Mouse (Mus musculus) Muller cell, postnatal 12 days (primary cell): ENCODE results near the gene Acap2.

Source experiments
- DNase-seq: peaks from one replicate; pipeline ENCODE4 v3.0.0-alpha.2; 2015; ENCODE audit errors: inconsistent ontology term

Gene Acap2

GRCm38 (mm10) chr16:31081125-31081664 lies 119.8 kb downstream of the Acap2 start, which contains the start of gene Xxylt1:
Gene Xxylt1, minus strand, starts transcription at chr16:31081432.
- peak; percentile 97 for DNase-seq

DNA sequence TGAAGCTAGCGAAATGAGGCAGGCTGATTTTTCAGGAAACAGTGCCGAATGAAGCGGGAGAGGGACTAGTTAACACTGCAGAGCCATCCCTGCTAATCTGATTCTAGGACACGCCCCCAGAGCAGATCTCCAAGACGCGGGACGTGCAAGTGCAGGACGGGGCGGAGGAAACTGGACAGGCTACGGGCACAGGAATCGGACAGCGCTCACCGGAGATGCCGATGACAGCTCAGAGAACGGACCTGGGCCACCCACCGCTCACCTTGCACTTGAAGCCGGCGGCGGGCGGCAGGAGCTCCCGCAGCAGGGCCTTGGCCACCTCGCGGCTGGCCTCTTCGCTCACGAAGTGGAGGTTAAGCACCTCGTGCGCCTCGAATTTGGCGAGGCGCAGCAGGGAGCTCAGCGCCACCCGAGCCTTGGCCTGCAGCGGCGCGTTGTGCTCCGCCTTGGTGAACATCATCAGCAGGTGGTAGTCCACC lies 120.4 kb downstream of the Acap2 start:
- DNase-seq: peak; percentile 73

DNA sequence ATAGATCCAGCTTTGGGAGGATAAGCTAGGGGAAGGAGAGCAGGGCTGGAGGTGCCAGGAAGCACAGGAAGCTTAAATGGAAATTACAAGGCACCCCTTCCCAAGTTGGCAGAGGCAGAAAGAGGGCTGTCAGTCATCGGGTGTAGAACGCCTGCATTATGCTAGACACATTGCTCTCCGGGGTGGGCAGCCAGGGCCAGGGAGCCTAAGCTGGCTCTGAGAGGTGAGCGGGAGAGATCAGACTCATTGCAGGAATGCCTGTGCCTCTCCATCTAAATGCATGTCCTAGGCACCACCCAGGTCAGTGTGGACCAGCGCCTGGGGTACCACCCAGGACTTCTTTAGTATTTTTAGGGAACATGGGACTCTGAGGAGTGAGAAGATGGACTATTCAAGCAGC lies 123.6 kb downstream of the Acap2 start:
- no peak for DNase-seq

- DNase-seq: no peak
These were observed 124.6 kb downstream of the Acap2 start for GRCm38 (mm10) chr16:31076436-31076835.

DNA sequence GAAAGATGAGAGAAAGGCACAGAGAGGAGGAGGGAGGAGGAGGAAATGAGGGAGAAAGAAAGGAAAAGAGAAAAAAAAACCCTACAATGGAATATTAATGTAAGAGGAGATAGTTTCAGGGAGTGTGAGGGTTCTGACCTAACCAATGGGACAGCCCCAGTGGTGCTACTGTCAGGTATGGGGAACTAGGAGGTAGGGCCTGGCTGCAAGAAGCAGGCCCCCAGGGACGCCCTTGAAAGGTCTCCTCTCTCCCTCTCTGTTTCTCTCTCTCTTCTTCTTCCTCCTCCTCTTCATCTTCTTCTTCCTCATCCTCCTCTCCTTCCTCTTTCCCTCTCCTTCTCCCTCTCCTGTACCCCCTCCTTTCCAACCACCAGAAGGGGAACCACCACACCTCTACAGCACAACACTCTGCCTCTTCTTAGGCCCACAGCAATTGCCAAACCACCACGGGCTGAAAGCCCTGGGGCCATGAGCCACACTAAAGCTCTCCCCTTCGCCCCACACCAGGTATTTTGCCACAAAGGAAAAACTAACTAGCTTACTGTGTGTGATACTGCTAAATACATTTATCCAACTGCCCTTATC lies 126.6 kb downstream of the Acap2 start:
- no peak for DNase-seq

- no peak for DNase-seq
These were observed 129.3 kb downstream of the Acap2 start for GRCm38 (mm10) chr16:31071731-31072130.

- DNase-seq: peak; percentile 82
These were observed 130.5 kb downstream of the Acap2 start for GRCm38 (mm10) chr16:31070358-31071133.

- DNase-seq: no peak
These were observed 131.6 kb downstream of the Acap2 start for GRCm38 (mm10) chr16:31069211-31070166.

DNA sequence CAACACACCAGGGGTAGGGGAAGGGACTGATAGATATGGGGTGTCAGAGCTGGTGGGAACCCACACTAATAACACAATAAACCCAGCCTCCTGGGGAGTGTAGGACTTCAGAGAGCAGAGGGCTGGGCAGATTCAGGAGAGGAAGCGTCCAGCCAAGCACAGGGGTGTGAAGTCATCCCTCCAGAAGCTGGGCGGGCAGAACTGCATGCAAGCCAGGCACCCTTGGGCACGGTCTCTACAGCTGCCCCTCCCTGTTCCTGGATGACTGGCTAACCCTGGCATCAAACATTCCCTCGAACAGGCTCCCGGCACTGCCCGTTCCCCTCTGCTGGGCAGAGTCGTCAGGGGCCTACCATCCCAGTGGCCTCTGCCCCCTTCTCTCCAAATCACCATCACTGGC lies 132.8 kb downstream of the Acap2 start:
- DNase-seq: no peak

- DNase-seq: no peak
These were observed 134.5 kb downstream of the Acap2 start for GRCm38 (mm10) chr16:31066344-31067098.

- no peak for DNase-seq
These were observed 136.3 kb downstream of the Acap2 start for GRCm38 (mm10) chr16:31064782-31065181.

- no peak for DNase-seq
These were observed 138.1 kb downstream of the Acap2 start for GRCm38 (mm10) chr16:31062918-31063317.

DNA sequence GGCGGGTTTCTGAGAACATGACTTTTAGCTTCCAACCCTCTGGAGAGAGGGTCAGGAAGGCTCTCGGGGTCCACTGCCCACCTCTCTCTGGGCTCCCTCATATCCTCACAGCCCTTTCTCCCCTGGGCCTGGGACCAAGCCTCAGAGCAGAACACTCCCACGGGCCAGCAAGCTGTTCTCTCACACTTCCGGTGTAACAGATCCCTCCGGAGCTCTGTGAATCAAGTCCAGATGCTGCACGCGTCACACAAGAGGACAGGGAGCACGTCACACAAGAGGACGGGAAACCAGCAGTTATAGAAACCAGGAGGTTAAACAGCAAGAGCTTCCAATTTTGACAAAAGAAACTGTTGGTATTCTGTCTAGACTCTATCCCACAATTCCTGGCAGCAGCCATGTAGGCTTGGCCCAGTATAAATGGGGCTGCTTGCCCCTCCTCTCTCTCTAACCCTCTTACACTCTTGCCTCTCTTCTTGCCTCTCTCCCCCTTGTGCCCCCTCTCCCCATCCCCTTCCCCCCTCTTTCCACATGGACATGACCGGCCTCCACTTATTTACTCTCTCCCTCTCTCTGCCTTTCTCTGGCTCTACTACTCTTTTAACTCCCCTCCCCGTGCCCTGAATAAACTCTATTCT lies 139.7 kb downstream of the Acap2 start:
- DNase-seq: no peak

DNA sequence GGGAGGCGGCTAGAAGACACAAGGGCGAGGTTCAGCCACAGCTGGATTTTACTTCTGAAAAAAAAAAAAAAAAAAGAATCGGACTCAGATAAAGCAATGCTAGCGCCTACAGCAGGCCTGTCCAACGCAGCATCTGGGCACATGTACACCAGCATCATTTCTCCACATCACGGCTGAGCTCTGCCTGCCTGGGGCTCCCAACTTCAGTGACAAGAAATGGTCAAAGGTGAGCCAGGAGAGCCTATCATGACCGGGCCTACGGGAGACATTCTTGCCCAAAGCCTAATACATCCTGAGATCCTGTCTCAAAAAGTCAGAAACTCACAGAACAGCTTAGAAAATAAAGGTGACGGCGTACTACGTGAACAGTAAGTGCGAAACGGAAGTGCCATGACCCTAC lies 140.3 kb downstream of the Acap2 start:
- DNase-seq: no peak

GRCm38 (mm10) chr16:31060226-31060625 lies 140.8 kb downstream of the Acap2 start:
- no peak for DNase-seq

DNA sequence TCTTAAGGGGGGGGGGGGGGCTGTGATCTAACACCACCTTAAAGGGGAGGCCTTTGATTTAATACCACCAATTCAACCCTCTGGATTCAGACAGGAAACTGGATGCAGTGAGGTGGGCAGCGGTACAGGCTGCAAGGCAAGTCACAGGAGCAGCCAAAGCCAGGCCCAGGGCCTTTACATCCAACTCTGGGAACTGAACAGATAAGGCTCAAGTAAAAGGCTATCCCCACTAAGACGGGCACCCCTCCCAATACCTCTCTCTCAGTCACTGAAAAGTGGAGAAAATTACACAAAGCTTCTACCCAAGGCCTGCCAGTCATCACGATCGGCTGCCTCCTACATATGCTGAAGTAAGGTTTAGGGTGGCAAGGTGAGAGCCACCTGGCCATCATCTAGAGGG lies 141.3 kb downstream of the Acap2 start:
- no peak for DNase-seq

DNA sequence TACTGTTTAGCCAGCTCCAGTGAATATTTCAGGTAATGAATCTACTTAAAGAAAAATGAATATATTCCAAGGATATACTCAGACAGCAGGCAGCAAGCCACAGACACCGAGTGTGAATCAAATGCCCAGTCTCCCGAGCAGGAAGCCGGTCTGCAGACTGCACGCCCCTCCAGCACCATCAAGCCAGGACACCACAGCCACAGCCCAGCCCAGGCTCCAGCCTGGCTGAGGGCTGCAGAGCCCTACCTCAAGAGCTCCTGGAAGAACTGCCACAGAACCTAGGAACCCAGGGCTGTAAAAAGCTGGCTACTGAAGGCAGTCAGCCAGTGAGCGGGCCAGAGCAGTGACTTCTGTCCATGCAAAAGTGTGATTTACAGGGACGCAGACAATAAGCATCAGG lies 148.2 kb downstream of the Acap2 start:
- DNase-seq: no peak

- DNase-seq: no peak
These were observed 148.8 kb downstream of the Acap2 start for GRCm38 (mm10) chr16:31052177-31052726.

GRCm38 (mm10) chr16:31050701-31051100 lies 150.3 kb downstream of the Acap2 start:
- DNase-seq: no peak

DNA sequence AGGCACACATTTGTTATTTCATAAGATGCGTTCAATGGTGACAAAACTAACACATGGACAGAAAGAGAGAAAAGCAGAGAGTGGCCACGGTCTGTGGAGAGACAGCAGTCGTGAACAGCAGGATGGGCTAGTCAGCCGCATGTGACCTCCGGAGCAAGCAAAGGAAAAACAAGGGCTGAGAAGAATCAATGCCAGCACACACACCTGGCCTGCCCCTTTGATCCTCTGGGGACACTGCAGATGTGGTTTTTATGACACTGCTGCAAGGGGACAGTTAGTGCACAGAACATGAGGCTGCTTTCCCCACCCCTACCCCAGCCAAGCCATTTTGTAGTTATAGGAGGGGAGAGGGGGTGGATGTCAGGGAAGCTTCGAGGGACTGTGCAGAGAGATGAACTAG lies 152.9 kb downstream of the Acap2 start:
- no peak for DNase-seq
